Mouse (Mus musculus): ENCODE results near the gene Lilrb4a.
"Not testable (repeated sequence)": the region's sequence is repeated elsewhere in the genome, so short reads cannot be mapped to it uniquely, and the experiment has no call there.

Lilrb4a gene

GRCm38 (mm10) chr10:51490691-51491090 is at the start of gene Lilrb4a:
Gene Lilrb4a, plus strand, starts transcription at chr10:51490956.
- DNase-seq (ENCODE audit: low spot score in 2 of 2), result not testable (repeated sequence)

GRCm38 (mm10) chr10:51451610-51452009 is 39.1 kb upstream of the Lilrb4a start:
- DNase-seq (ENCODE audit: low spot score in 2 of 2), result no peak

- no peak for DNase-seq (ENCODE audit: low spot score in 2 of 2)
These were observed 37.0 kb upstream of the Lilrb4a start for GRCm38 (mm10) chr10:51453616-51454298.

- no peak for DNase-seq (ENCODE audit: low spot score in 2 of 2)
These were observed 36.4 kb upstream of the Lilrb4a start for GRCm38 (mm10) chr10:51454365-51454764.

- no peak for DNase-seq (ENCODE audit: low spot score in 2 of 2)
These were observed 35.0 kb upstream of the Lilrb4a start for GRCm38 (mm10) chr10:51455762-51456161.

- DNase-seq (ENCODE audit: low spot score in 2 of 2), result no peak
These were observed 34.4 kb upstream of the Lilrb4a start for GRCm38 (mm10) chr10:51456369-51456768.

- DNase-seq (ENCODE audit: low spot score in 2 of 2), result not testable (repeated sequence)
These were observed 27.0 kb upstream of the Lilrb4a start for GRCm38 (mm10) chr10:51463800-51464199.

- DNase-seq (ENCODE audit: low spot score in 2 of 2), result not testable (repeated sequence)
These were observed 10.4 kb upstream of the Lilrb4a start, which contains the start of the genes Gm49339 and Lilr4b for GRCm38 (mm10) chr10:51480397-51480796. Gene Gm49339, plus strand, starts transcription at chr10:51480612. Gene Lilr4b, plus strand, starts transcription at chr10:51480632.

- DNase-seq (ENCODE audit: low spot score in 2 of 2), result no peak
These were observed 29.3 kb downstream of the Lilrb4a start for GRCm38 (mm10) chr10:51520021-51520420.

GRCm38 (mm10) chr10:51521453-51521852 is 30.7 kb downstream of the Lilrb4a start:
- no peak for DNase-seq (ENCODE audit: low spot score in 2 of 2)

- no peak for DNase-seq (ENCODE audit: low spot score in 2 of 2)
These were observed 35.3 kb downstream of the Lilrb4a start for GRCm38 (mm10) chr10:51526090-51526489.

GRCm38 (mm10) chr10:51526633-51527032 is 35.9 kb downstream of the Lilrb4a start:
- no peak for DNase-seq (ENCODE audit: low spot score in 2 of 2)

GRCm38 (mm10) chr10:51528840-51529434 is 38.2 kb downstream of the Lilrb4a start:
- DNase-seq (ENCODE audit: low spot score in 2 of 2), result no peak

GRCm38 (mm10) chr10:51529497-51529896 is 38.7 kb downstream of the Lilrb4a start:
- no peak for DNase-seq (ENCODE audit: low spot score in 2 of 2)

GRCm38 (mm10) chr10:51530813-51531212 is 40.1 kb downstream of the Lilrb4a start:
- no peak for DNase-seq (ENCODE audit: low spot score in 2 of 2)
